Mouse (Mus musculus): ENCODE measurements around the gene Pdzd8.

Gene Pdzd8

GRCm38 (mm10) chr19:59354906-59355305, 9.3 kb upstream of the Pdzd8 start:
- DNase-seq (ENCODE audit: low spot score): no peak

GRCm38 (mm10) chr19:59352760-59353159, 7.2 kb upstream of the Pdzd8 start:
- DNase-seq (ENCODE audit: low spot score): no peak

- DNase-seq (ENCODE audit: low spot score): no peak
Observed at GRCm38 (mm10) chr19:59351151-59351889, 5.7 kb upstream of the Pdzd8 start.

GRCm38 (mm10) chr19:59350273-59350903, 4.8 kb upstream of the Pdzd8 start:
- DNase-seq (ENCODE audit: low spot score): no peak

- no peak for DNase-seq (ENCODE audit: low spot score)
Observed at GRCm38 (mm10) chr19:59349329-59349960, 3.9 kb upstream of the Pdzd8 start.

GRCm38 (mm10) chr19:59346325-59346724, 745 bp upstream of the Pdzd8 start:
- DNase-seq (ENCODE audit: low spot score): no peak

GRCm38 (mm10) chr19:59345081-59345657, 411 bp downstream of the Pdzd8 start:
- DNase-seq (ENCODE audit: low spot score): peak; percentile 47

- DNase-seq (ENCODE audit: low spot score): peak; percentile 19
Observed at GRCm38 (mm10) chr19:59344304-59344711, 1.3 kb downstream of the Pdzd8 start.

GRCm38 (mm10) chr19:59342964-59343363, 2.6 kb downstream of the Pdzd8 start:
- no peak for DNase-seq (ENCODE audit: low spot score)

GRCm38 (mm10) chr19:59339908-59340307, 5.7 kb downstream of the Pdzd8 start:
- no peak for DNase-seq (ENCODE audit: low spot score)

GRCm38 (mm10) chr19:59337872-59338681, 7.5 kb downstream of the Pdzd8 start:
- DNase-seq (ENCODE audit: low spot score): no peak

- no peak for DNase-seq (ENCODE audit: low spot score)
Observed at GRCm38 (mm10) chr19:59336655-59337054, 8.9 kb downstream of the Pdzd8 start.

GRCm38 (mm10) chr19:59330816-59331225, 14.8 kb downstream of the Pdzd8 start:
- DNase-seq (ENCODE audit: low spot score): no peak

GRCm38 (mm10) chr19:59321990-59322389, 23.6 kb downstream of the Pdzd8 start, which contains the start of gene Rps12-ps3:
TSS of gene Rps12-ps3 (plus strand) at chr19:59322290.
- no peak for DNase-seq (ENCODE audit: low spot score)

GRCm38 (mm10) chr19:59316571-59316970, 29.0 kb downstream of the Pdzd8 start:
- DNase-seq (ENCODE audit: low spot score): no peak

GRCm38 (mm10) chr19:59315308-59315707, 30.3 kb downstream of the Pdzd8 start:
- DNase-seq (ENCODE audit: low spot score): no peak

GRCm38 (mm10) chr19:59292183-59292839, 53.3 kb downstream of the Pdzd8 start:
- no peak for DNase-seq (ENCODE audit: low spot score)

- no peak for DNase-seq (ENCODE audit: low spot score)
Observed at GRCm38 (mm10) chr19:59289811-59290210, 55.8 kb downstream of the Pdzd8 start.

- no peak for DNase-seq (ENCODE audit: low spot score)
Observed at GRCm38 (mm10) chr19:59289042-59289441, 56.5 kb downstream of the Pdzd8 start.

- DNase-seq (ENCODE audit: low spot score): no peak
Observed at GRCm38 (mm10) chr19:59282001-59282400, 63.6 kb downstream of the Pdzd8 start.

GRCm38 (mm10) chr19:59280841-59281240, 64.7 kb downstream of the Pdzd8 start:
- no peak for DNase-seq (ENCODE audit: low spot score)
